ENCODE assay signal across 9 mouse cellular contexts in the genomic region with DNA sequence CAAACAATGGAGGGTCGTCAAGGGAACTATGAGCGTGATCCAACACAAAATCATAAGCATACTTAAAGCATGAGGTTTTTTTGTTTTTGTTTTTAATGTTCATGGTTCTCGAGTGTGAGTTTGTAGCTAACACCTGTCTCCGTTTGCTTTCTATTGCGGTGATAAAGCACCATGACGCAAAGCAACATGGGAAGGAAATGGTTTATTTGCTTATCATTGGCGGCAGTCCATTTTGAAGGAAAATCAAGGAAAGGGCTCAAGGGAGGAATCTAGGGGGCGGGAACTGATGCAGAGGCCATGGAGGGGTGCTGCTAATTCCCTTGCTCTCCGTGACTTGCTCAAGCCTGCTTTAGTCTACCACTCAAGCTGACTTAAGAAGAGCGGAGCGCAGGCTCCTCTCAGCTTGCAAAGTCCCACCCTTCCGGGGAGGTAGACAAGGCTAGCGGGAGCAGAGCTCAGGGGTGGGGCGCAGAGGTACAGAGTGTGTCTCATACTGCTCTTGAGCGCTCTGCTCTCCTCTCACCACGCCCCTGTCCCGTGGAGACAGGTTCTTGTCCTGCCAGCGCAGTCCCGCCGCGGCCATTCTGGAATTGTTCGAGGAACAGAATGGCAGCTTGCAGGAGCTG. TPM values are rescaled to one million over a fixed set of nuclear protein-coding genes. Genes with fewer than 3 reads are reported as not detected.
DNase-seq lines count a peak whose midpoint lies in the region; ATAC-seq and TF ChIP-seq lines count a peak whose summit lies in the region.
"Had no signal": no experiment of that assay in that cellular context is flagged by ENCODE, and none has a peak within 500 bp of the region (broad histone marks: within the 10 kb centered on the region; RNA-seq: fewer than 3 reads in every experiment).

No protein-coding gene starts in this region.

- no peak for DNase-seq in heart, adult 2 months
- DNase-seq in heart, adult 18-20 months, result no peak
- DNase-seq in midbrain, embryonic 14.5 days, result peak; percentile 14
- DNase-seq in gastrocnemius, postnatal 36 days, result no peak
- DNase-seq in cerebellum, postnatal 25 days, result no peak
- no peak for DNase-seq in left cerebral cortex, postnatal 36 days (ENCODE audit: low spot score in 2 of 2)

- no peak for TF ChIP-seq CTCF in heart, adult 2 months (IDR thresholded peaks at IDR 0.05)

- no peak overlapping the region for H3K9ac ChIP-seq in heart, adult 2 months (ENCODE audit: low read depth, low read length)
- no peak overlapping the region for H3K9ac ChIP-seq in embryonic facial prominence, embryonic 12.5 days
- no peak overlapping the region for H3K9ac ChIP-seq in intestine, embryonic 16.5 days (ENCODE audit: low read depth, low read length)
- no peak overlapping the region; the same call in 1 of the 2 replicates for H3K9ac ChIP-seq in midbrain, embryonic 14.5 days (replicated peaks; ENCODE audit: low read length)

- H3K4me3 ChIP-seq in heart, adult 2 months, result peak overlapping the region; percentile 3; the same call in 1 of the 2 replicates
- H3K4me3 ChIP-seq in embryonic facial prominence, embryonic 12.5 days, result 0 out of 2 replicates have a peak overlapping the region, but pooled peaks have one; percentile 7
- H3K4me3 ChIP-seq in intestine, embryonic 16.5 days (ENCODE audit: low read length), result peak overlapping the region; percentile 6; the same call in 1 of the 2 replicates
- no peak overlapping the region; the same call in 1 of the 2 replicates for H3K4me3 ChIP-seq in midbrain, embryonic 14.5 days (replicated peaks; ENCODE audit: low read depth, low read length)

- no peaks in the 10 kb centered on the region for H3K9me3 ChIP-seq in embryonic facial prominence, embryonic 12.5 days
- no peaks in the 10 kb centered on the region for H3K9me3 ChIP-seq in intestine, embryonic 16.5 days (ENCODE audit: control insufficient read depth, low read length)
- no peaks in the 10 kb centered on the region for H3K9me3 ChIP-seq in midbrain, embryonic 14.5 days (ENCODE audit: control insufficient read depth, low read length)

- H3K27ac ChIP-seq in heart, adult 2 months, result no peak overlapping the region
- no peak overlapping the region for H3K27ac ChIP-seq in embryonic facial prominence, embryonic 12.5 days
- H3K27ac ChIP-seq in intestine, embryonic 16.5 days (ENCODE audit: low read length), result 0 out of 2 replicates have a peak overlapping the region, but pooled peaks have one; percentile 19
- no peak overlapping the region for H3K27ac ChIP-seq in midbrain, embryonic 14.5 days (replicated peaks; ENCODE audit: low read depth, low read length)

- TF ChIP-seq POLR2A in heart, adult 2 months (IDR thresholded peaks at IDR 0.05; ENCODE audit: insufficient read depth, low read depth, low read length), result no peak

- H3K27me3 ChIP-seq in heart, adult 2 months (ENCODE audit: control insufficient read depth, insufficient read depth, low read length), result peaks cover 2% of the 10 kb centered on the region; the same call in 1 of the 2 replicates
- H3K27me3 ChIP-seq in embryonic facial prominence, embryonic 12.5 days, result peaks cover 15% of the 10 kb centered on the region
- H3K27me3 ChIP-seq in intestine, embryonic 16.5 days (replicated peaks; ENCODE audit: control insufficient read depth, insufficient read depth, low read length), result no peaks in the 10 kb centered on the region
- no peaks in the 10 kb centered on the region for H3K27me3 ChIP-seq in midbrain, embryonic 14.5 days (ENCODE audit: control insufficient read depth, insufficient read depth, low read length)

- H3K36me3 ChIP-seq in heart, adult 2 months (ENCODE audit: control insufficient read depth, insufficient read depth, low read length), result no peaks in the 10 kb centered on the region
- no peaks in the 10 kb centered on the region for H3K36me3 ChIP-seq in embryonic facial prominence, embryonic 12.5 days
- H3K36me3 ChIP-seq in intestine, embryonic 16.5 days (ENCODE audit: control insufficient read depth, insufficient read depth, low read length), result 0 out of 2 replicates have a peak, but pooled peaks cover 8% of the 10 kb centered on the region
- H3K36me3 ChIP-seq in midbrain, embryonic 14.5 days (ENCODE audit: control insufficient read depth, insufficient read depth, low read length), result no peaks in the 10 kb centered on the region

- peak overlapping the region; percentile 33 for H3K4me2 ChIP-seq in embryonic facial prominence, embryonic 12.5 days (replicated peaks)
- H3K4me2 ChIP-seq in intestine, embryonic 16.5 days (ENCODE audit: low read depth, low read length), result peak overlapping the region; percentile 37
- H3K4me2 ChIP-seq in midbrain, embryonic 14.5 days (ENCODE audit: low read length), result peak overlapping the region; percentile 42

- TF ChIP-seq EP300 in heart, adult 2 months (IDR thresholded peaks at IDR 0.05; ENCODE audit: insufficient read depth, low read depth, low read length), result no peak

- intact Hi-C loops in heart, adult 2 months (cut with DNase I), result loop anchor here (1.0 to 10.0 kb wide), 4 partner anchors 50 to 934 kb away; no protein-coding TSS in a partner anchor
- intact Hi-C loops in gastrocnemius, postnatal 36 days (cut with DNase I), result loop anchor here (2.0 to 10.0 kb wide), 2 partner anchors 136 to 718 kb away; no protein-coding TSS in a partner anchor
- intact Hi-C loops in left cerebral cortex, postnatal 36 days (cut with DNase I), result loop anchor here (2.0 to 10.0 kb wide), 3 partner anchors 136 to 718 kb away; partner anchors contain the start of gene Lrfn2

- no peaks in the 10 kb centered on the region for H3K79me2 ChIP-seq in heart, adult 2 months (replicated peaks; ENCODE audit: control insufficient read depth, insufficient read depth, low read length)

- WGBS in heart, adult 2 months, result 30% methylated on average over 22 of the region's 22 CpGs
- 44% methylated on average over 22 of the region's 22 CpGs for WGBS in embryonic facial prominence, embryonic 12.5 days
- 34% methylated on average over 22 of the region's 22 CpGs for WGBS in intestine, embryonic 16.5 days
- WGBS in midbrain, embryonic 14.5 days, result 49% methylated on average over 22 of the region's 22 CpGs

- no peaks in the 10 kb centered on the region for H3K4me1 ChIP-seq in heart, adult 2 months (ENCODE audit: control insufficient read depth, insufficient read depth, low read length)
- no peaks in the 10 kb centered on the region for H3K4me1 ChIP-seq in embryonic facial prominence, embryonic 12.5 days
- H3K4me1 ChIP-seq in intestine, embryonic 16.5 days (ENCODE audit: control insufficient read depth, insufficient read depth, low read length), result peaks cover 3% of the 10 kb centered on the region; the same call in 1 of the 2 replicates
- no peaks in the 10 kb centered on the region for H3K4me1 ChIP-seq in midbrain, embryonic 14.5 days (ENCODE audit: control insufficient read depth, insufficient read depth, low read length)

- no peak for ATAC-seq in embryonic facial prominence, embryonic 12.5 days (ENCODE audit: insufficient number of reproducible peaks, insufficient read depth, low FRiP score, low TSS enrichment)
- ATAC-seq in intestine, embryonic 16.5 days, result peak; percentile 79
- peak; percentile 24; the same call in 1 of the 2 replicates for ATAC-seq in midbrain, embryonic 14.5 days (ENCODE audit: low FRiP score, low TSS enrichment)

RNA-seq across cellular contexts. Expression of gene Unc5cl, which starts 12.2 kb away (rescaled TPM):
- total RNA-seq in heart, adult 2 months (2021), result under 1 TPM; 0.23 to 0.27 TPM
- 0.21 TPM in 1 of 2 replicates, not detected in the other for polyA plus RNA-seq in heart, adult 2 months (2012; rRNA removed)
- total RNA-seq in heart, adult 18-20 months (2021), result under 1 TPM in 1 of 2 experiments, not detected in 1; 0.36 TPM
- 0.47 and 0.53 TPM in 2 replicates for polyA plus RNA-seq in embryonic facial prominence, embryonic 12.5 days (2016; fragmentation: Nextera tagmentation; extraction: Ambion mirVana)
- 47.2 and 49.3 TPM in 2 replicates for polyA plus RNA-seq in intestine, embryonic 16.5 days (2015; fragmentation: Nextera tagmentation; extraction: Ambion mirVana)
- polyA plus RNA-seq in midbrain, embryonic 14.5 days (2014; fragmentation: Nextera tagmentation; extraction: Ambion mirVana), result 0.22 and 0.53 TPM in 2 replicates
- not detected for total RNA-seq in gastrocnemius, postnatal 36 days (2021)
- under 1 TPM; 0.34 to 0.59 TPM for total RNA-seq in left cerebral cortex, postnatal 36 days (2021)
- polyA plus RNA-seq: C2C12 had no signal

RNA-seq across cellular contexts. Expression of gene Tspo2, which starts 15.6 kb away (rescaled TPM):
- total RNA-seq in heart, adult 2 months (2021), result 1 to 10 TPM in 1 of 2 experiments, not detected in 1; 1.9 TPM
- polyA plus RNA-seq in heart, adult 2 months (2012; rRNA removed), result 0.82 and 5.4 TPM in 2 replicates
- total RNA-seq in heart, adult 18-20 months (2021), result under 1 TPM; 0.55 to 0.62 TPM
- 0.89 and 1.5 TPM in 2 replicates for polyA plus RNA-seq in embryonic facial prominence, embryonic 12.5 days (2016; fragmentation: Nextera tagmentation; extraction: Ambion mirVana)
- polyA plus RNA-seq in intestine, embryonic 16.5 days (2015; fragmentation: Nextera tagmentation; extraction: Ambion mirVana), result 4.5 and 4.7 TPM in 2 replicates
- 2.5 and 4.6 TPM in 2 replicates for polyA plus RNA-seq in midbrain, embryonic 14.5 days (2014; fragmentation: Nextera tagmentation; extraction: Ambion mirVana)
- not detected for total RNA-seq in gastrocnemius, postnatal 36 days (2021)
- not detected for total RNA-seq in left cerebral cortex, postnatal 36 days (2021)
- polyA plus RNA-seq: C2C12 had no signal

RNA-seq across cellular contexts. Expression of gene Apobec2, which starts 34.2 kb away (rescaled TPM):
- 100 to 1,000 TPM; 222 to 256 TPM for total RNA-seq in heart, adult 2 months (2021)
- polyA plus RNA-seq in heart, adult 2 months (2012; rRNA removed), result 150 and 194 TPM in 2 replicates
- total RNA-seq in heart, adult 18-20 months (2021), result 100 to 1,000 TPM; 211 to 226 TPM
- 3.4 and 5.7 TPM in 2 replicates for polyA plus RNA-seq in embryonic facial prominence, embryonic 12.5 days (2016; fragmentation: Nextera tagmentation; extraction: Ambion mirVana)
- 4.6 and 5.4 TPM in 2 replicates for polyA plus RNA-seq in intestine, embryonic 16.5 days (2015; fragmentation: Nextera tagmentation; extraction: Ambion mirVana)
- polyA plus RNA-seq in midbrain, embryonic 14.5 days (2014; fragmentation: Nextera tagmentation; extraction: Ambion mirVana), result 0.26 and 0.29 TPM in 2 replicates
- 100 to 1,000 TPM; 445 to 493 TPM for total RNA-seq in gastrocnemius, postnatal 36 days (2021)
- not detected for total RNA-seq in left cerebral cortex, postnatal 36 days (2021)

RNA-seq across cellular contexts. Expression of gene Oard1, which starts 57.1 kb away (rescaled TPM):
- total RNA-seq in heart, adult 2 months (2021), result 10 to 100 TPM; 15.5 to 21.6 TPM
- 8.6 and 20.5 TPM in 2 replicates for polyA plus RNA-seq in heart, adult 2 months (2012; rRNA removed)
- 10 to 100 TPM; 17.3 to 21.3 TPM for total RNA-seq in heart, adult 18-20 months (2021)
- 57.1 and 64.0 TPM in 2 replicates for polyA plus RNA-seq in embryonic facial prominence, embryonic 12.5 days (2016; fragmentation: Nextera tagmentation; extraction: Ambion mirVana)
- 62.7 and 70.6 TPM in 2 replicates for polyA plus RNA-seq in intestine, embryonic 16.5 days (2015; fragmentation: Nextera tagmentation; extraction: Ambion mirVana)
- polyA plus RNA-seq in midbrain, embryonic 14.5 days (2014; fragmentation: Nextera tagmentation; extraction: Ambion mirVana), result 41.9 and 49.2 TPM in 2 replicates
- total RNA-seq in gastrocnemius, postnatal 36 days (2021), result 10 to 100 TPM in 1 of 2 experiments, 1 to 10 TPM in 1; 9.2 to 10.6 TPM
- total RNA-seq in left cerebral cortex, postnatal 36 days (2021), result 10 to 100 TPM; 10.9 to 13.0 TPM

RNA-seq across cellular contexts. Expression of gene Nfya, which starts 57.2 kb away (rescaled TPM):
- 10 to 100 TPM; 14.7 to 21.2 TPM for total RNA-seq in heart, adult 2 months (2021)
- 33.1 and 41.9 TPM in 2 replicates for polyA plus RNA-seq in heart, adult 2 months (2012; rRNA removed)
- 10 to 100 TPM; 18.8 to 21.7 TPM for total RNA-seq in heart, adult 18-20 months (2021)
- polyA plus RNA-seq in embryonic facial prominence, embryonic 12.5 days (2016; fragmentation: Nextera tagmentation; extraction: Ambion mirVana), result 19.6 and 19.9 TPM in 2 replicates
- 9.3 and 10.8 TPM in 2 replicates for polyA plus RNA-seq in intestine, embryonic 16.5 days (2015; fragmentation: Nextera tagmentation; extraction: Ambion mirVana)
- polyA plus RNA-seq in midbrain, embryonic 14.5 days (2014; fragmentation: Nextera tagmentation; extraction: Ambion mirVana), result 14.2 and 16.5 TPM in 2 replicates
- 1 to 10 TPM; 4.4 to 6.7 TPM for total RNA-seq in gastrocnemius, postnatal 36 days (2021)
- 10 to 100 TPM; 25.4 to 27.9 TPM for total RNA-seq in left cerebral cortex, postnatal 36 days (2021)

Comparison
In these comparisons a context has a peak if more than half of its experiments do, and no peak if none do; other contexts are left out.
1. RNA of gene Apobec2, which starts 34.2 kb away (total RNA-seq): 445 to 493 TPM in gastrocnemius, postnatal 36 days, 222 to 256 TPM in heart, adult 2 months and 211 to 226 TPM in heart, adult 18-20 months; not detected in left cerebral cortex, postnatal 36 days; every median in the first group is over 100 times any median in the second.
2. Peak in every context shown above with its lines, with median percentiles within 50 percentile points of each other: H3K4me2 ChIP-seq.